Mouse (Mus musculus) embryonic facial prominence, embryonic 11.5 days (tissue): ENCODE results near the gene Ifna1. TPM values are rescaled to one million over a fixed set of nuclear protein-coding genes. Genes with fewer than 3 reads are reported as not detected.

ENCODE experiments used
- ATAC-seq: fragments of 200-750 bp; cut with Nextera tagmentation; replicated peaks from 2 replicates; pipeline ENCODE4 v1.8.0; 2017; ENCODE audit warnings: low read depth; ENCODE audit not compliant: insufficient number of reproducible peaks, low FRiP score, low TSS enrichment
- DNase-seq: peaks from one replicate; pipeline ENCODE4 v3.0.0-alpha.2; 2015; ENCODE audit warnings: low spot score
- H3K27ac ChIP-seq: fragments of 300-500 bp; sonication (generic); replicated peaks from 2 replicates; pipeline ENCODE4 v1.5.1; 2014; ENCODE audit warnings: mild to moderate bottlenecking, low read depth, low read length, control low read depth
- H3K27me3 ChIP-seq: fragments of 300-500 bp; sonication (generic); 2 replicates; pipeline ENCODE4 v1.6.1; 2014; ENCODE audit warnings: mild to moderate bottlenecking, low read length, moderate library complexity, mixed read lengths; ENCODE audit not compliant: control insufficient read depth, insufficient read depth
- H3K36me3 ChIP-seq: fragments of 300-500 bp; sonication (generic); replicated peaks from 2 replicates; pipeline ENCODE4 v1.6.1; 2014; ENCODE audit warnings: low read depth, mild to moderate bottlenecking, low read length, moderate library complexity, mixed read lengths; ENCODE audit not compliant: control insufficient read depth, insufficient read depth
- H3K4me1 ChIP-seq: fragments of 300-500 bp; sonication (generic); 2 replicates; pipeline ENCODE4 v1.6.1; 2014; ENCODE audit warnings: low read length, mixed read lengths; ENCODE audit not compliant: control insufficient read depth, insufficient read depth
- H3K4me2 ChIP-seq: fragments of 300-500 bp; sonication (generic); 2 replicates; pipeline ENCODE4 v1.6.1; 2014; ENCODE audit warnings: low read depth, mild to moderate bottlenecking, control low read depth, low read length, moderate library complexity
- H3K4me3 ChIP-seq: fragments of 300-500 bp; sonication (generic); 2 replicates; pipeline ENCODE4 v1.5.1; 2014; ENCODE audit warnings: low read depth, low read length, control low read depth
- H3K9ac ChIP-seq: fragments of 300-500 bp; sonication (generic); replicated peaks from 2 replicates; pipeline ENCODE4 v1.6.1; 2014; ENCODE audit warnings: mild to moderate bottlenecking, control low read depth, low read length
- H3K9me3 ChIP-seq: fragments of 300-500 bp; sonication (generic); replicated peaks from 2 replicates; pipeline ENCODE4 v1.6.1; 2016; ENCODE audit warnings: mild to moderate bottlenecking, low read length, inconsistent platforms, mixed read lengths; ENCODE audit not compliant: control insufficient read depth
- WGBS: fragments of 180-500 bp; shearing (Covaris S2); extraction: QIAGEN DNeasy Blood & Tissue Kit; methylation state at CpG from one replicate; pipeline ENCODE4 v1.1.7; 2014; 5-methylcytosine and 5-hydroxymethylcytosine counted together
- polyA plus RNA-seq: library from polyadenylated mRNA; unstranded; fragments of >200 nt; fragmentation: Nextera tagmentation; extraction: Ambion mirVana; gene quantifications from 2 replicates; pipeline ENCODE4 v1.2.1, GENCODE M21; 2014

Gene Ifna1
- polyA plus RNA-seq, 1 experiment from 2014 or later: not detected

- Histone ChIP-seq H3K4me2 (no peak overlapping the region), H3K4me1 (no peaks in the 10 kb centered on the region; the same call in 1 of the 2 replicates), H3K27me3 (no peaks in the 10 kb centered on the region), H3K9me3 (no peaks in the 10 kb centered on the region), H3K9ac (no peak overlapping the region), H3K4me3 (no peak overlapping the region), H3K36me3 (no peaks in the 10 kb centered on the region), H3K27ac (no peak overlapping the region)
- WGBS: 4% methylated on average over 7 of the region's 7 CpGs
- no peak for ATAC-seq
- peak; percentile 62 for DNase-seq
Measured at GRCm38 (mm10) chr4:88863309-88863708, 13.4 kb downstream of the Ifna1 start.

GRCm38 (mm10) chr4:88864599-88864998 lies 14.7 kb downstream of the Ifna1 start:
- 68% methylated on average over 9 of the region's 9 CpGs for WGBS
- Histone ChIP-seq H3K4me1 (no peaks in the 10 kb centered on the region; the same call in 1 of the 2 replicates), H3K27me3 (no peaks in the 10 kb centered on the region), H3K36me3 (no peaks in the 10 kb centered on the region), H3K4me2 (no peak overlapping the region), H3K4me3 (no peak overlapping the region), H3K9me3 (no peaks in the 10 kb centered on the region), H3K27ac (no peak overlapping the region), H3K9ac (no peak overlapping the region)
- ATAC-seq (no peak), DNase-seq (no peak)

GRCm38 (mm10) chr4:88865011-88865569 lies 15.2 kb downstream of the Ifna1 start:
- Histone ChIP-seq H3K4me2 (no peak overlapping the region), H3K9me3 (no peaks in the 10 kb centered on the region), H3K27ac (no peak overlapping the region), H3K36me3 (no peaks in the 10 kb centered on the region), H3K27me3 (no peaks in the 10 kb centered on the region), H3K4me3 (no peak overlapping the region), H3K4me1 (no peaks in the 10 kb centered on the region; the same call in 1 of the 2 replicates), H3K9ac (no peak overlapping the region)
- WGBS: 27% methylated on average over 6 of the region's 6 CpGs
- ATAC-seq: no peak
- DNase-seq: no peak

- no peak overlapping the region for H3K27ac ChIP-seq
- peak; percentile 84 for DNase-seq
- no peak overlapping the region for H3K9ac ChIP-seq
- H3K27me3 ChIP-seq: no peaks in the 10 kb centered on the region
- H3K4me3 ChIP-seq: peak overlapping the region; percentile 46; the same call in 1 of the 2 replicates
- no peaks in the 10 kb centered on the region for H3K36me3 ChIP-seq
- ATAC-seq: 0 out of 2 replicates have a peak, but pooled peaks have one; percentile 6
- peak overlapping the region; percentile 82 for H3K4me2 ChIP-seq
- H3K9me3 ChIP-seq: no peaks in the 10 kb centered on the region
- H3K4me1 ChIP-seq: no peaks in the 10 kb centered on the region; the same call in 1 of the 2 replicates
- 2% methylated on average over 8 of the region's 8 CpGs for WGBS
Measured at GRCm38 (mm10) chr4:88867366-88867925, 17.6 kb downstream of the Ifna1 start.

- DNase-seq (peak; percentile 61), ATAC-seq (peak; percentile 44; the same call in 1 of the 2 replicates)
- H3K9ac ChIP-seq: peak overlapping the region; percentile 48
- H3K27me3 ChIP-seq: no peaks in the 10 kb centered on the region
- H3K4me3 ChIP-seq: peak overlapping the region; percentile 46
- no peak overlapping the region for H3K27ac ChIP-seq
- H3K4me1 ChIP-seq: no peaks in the 10 kb centered on the region; the same call in 1 of the 2 replicates
- no peaks in the 10 kb centered on the region for H3K9me3 ChIP-seq
- no peaks in the 10 kb centered on the region for H3K36me3 ChIP-seq
- peak overlapping the region; percentile 82 for H3K4me2 ChIP-seq
- 7% methylated on average over 28 of the region's 31 CpGs for WGBS
Measured at GRCm38 (mm10) chr4:88867926-88868911, 18.3 kb downstream of the Ifna1 start.

GRCm38 (mm10) chr4:88872691-88873090 lies 22.8 kb downstream of the Ifna1 start:
- 0% methylated on average over 2 of the region's 2 CpGs for WGBS
- DNase-seq: peak; percentile 84
- Histone ChIP-seq H3K36me3 (no peaks in the 10 kb centered on the region), H3K9ac (no peak overlapping the region), H3K9me3 (no peaks in the 10 kb centered on the region), H3K4me3 (no peak overlapping the region), H3K4me2 (no peak overlapping the region), H3K27me3 (no peaks in the 10 kb centered on the region), H3K27ac (no peak overlapping the region), H3K4me1 (no peaks in the 10 kb centered on the region)
- no peak for ATAC-seq

- WGBS: 69% methylated on average over 4 of the region's 4 CpGs
- H3K27ac ChIP-seq: no peak overlapping the region
- ATAC-seq: no peak
Measured at GRCm38 (mm10) chr4:88875435-88876095, 25.7 kb downstream of the Ifna1 start.

More at GRCm38 (mm10) chr4:88875435-88876095, 25.7 kb downstream of the Ifna1 start:
- Histone ChIP-seq H3K4me2 (no peak overlapping the region), H3K4me1 (no peaks in the 10 kb centered on the region), H3K9ac (no peak overlapping the region), H3K36me3 (no peaks in the 10 kb centered on the region), H3K27me3 (no peaks in the 10 kb centered on the region), H3K4me3 (no peak overlapping the region), H3K9me3 (no peaks in the 10 kb centered on the region)
- no peak for DNase-seq
